Mouse (Mus musculus): ENCODE results near the gene Ptms. TPM values are rescaled to one million over a fixed set of nuclear protein-coding genes. Genes with fewer than 3 reads are reported as not detected.

Ptms gene
- 1,000 to 10,000 TPM; 1,603 to 1,633 TPM for total RNA-seq (2021)

DNA sequence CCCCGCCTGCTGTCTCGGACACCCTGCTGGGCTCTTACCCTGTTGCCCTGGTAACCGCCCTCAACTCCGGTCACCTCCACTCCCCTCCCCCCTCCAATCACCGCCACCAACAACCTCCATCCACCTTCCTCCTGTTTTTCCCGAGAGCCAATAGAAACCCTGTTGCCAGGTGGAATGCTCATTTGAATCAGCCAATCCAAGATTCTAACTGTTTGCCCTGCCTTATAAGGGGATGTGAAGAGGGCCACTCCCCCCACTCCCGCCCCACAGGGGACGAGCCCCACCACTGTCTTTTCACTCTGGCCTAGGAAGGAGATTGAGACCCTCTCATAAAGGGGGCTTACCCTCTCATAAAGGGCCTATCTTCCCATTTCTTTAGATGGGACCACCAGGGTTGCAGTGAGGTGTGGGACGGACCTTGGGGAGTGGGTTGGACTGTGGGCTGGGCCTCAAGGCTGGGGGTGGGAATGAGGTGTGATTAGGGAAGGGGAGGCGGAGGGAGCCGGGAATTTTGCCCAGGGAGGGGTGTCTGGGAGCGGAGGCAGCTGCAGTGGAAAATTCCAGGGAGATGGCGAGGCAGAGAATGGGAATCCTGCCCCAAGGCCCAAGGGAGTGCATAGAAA, at the start of gene Ptms:
Gene Ptms (minus strand): TSS at position 409 of the 623 bp plus-strand sequence.
- intact Hi-C loops (cut with DNase I) = no loop called here
- peak; percentile 98 for DNase-seq

DNA sequence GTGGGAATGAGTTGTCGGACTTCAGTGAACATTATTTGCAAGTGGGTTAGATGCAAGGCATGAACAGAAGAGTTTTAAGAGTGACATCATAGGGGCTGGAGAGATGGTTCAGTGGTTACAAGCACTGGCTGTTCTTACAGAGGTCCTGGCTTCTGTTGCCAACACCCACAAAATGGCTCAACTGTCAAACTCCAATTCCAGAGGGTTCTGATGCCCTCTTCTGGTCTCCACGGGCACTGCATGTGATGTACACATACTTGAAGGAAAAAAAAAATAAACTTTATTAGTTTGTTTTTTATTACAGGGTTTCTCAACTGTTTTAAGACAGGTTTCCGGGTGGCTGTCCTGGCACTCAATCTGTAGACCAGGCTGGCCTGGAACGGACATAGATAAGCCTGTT, 47.9 kb upstream of the Ptms start:
- intact Hi-C loops (cut with DNase I) = no loop called here
- DNase-seq = peak; percentile 53

GRCm38 (mm10) chr6:124966466-124967118, 46.7 kb upstream of the Ptms start:
- intact Hi-C loops (cut with DNase I) = no loop called here
- no peak for DNase-seq

DNA sequence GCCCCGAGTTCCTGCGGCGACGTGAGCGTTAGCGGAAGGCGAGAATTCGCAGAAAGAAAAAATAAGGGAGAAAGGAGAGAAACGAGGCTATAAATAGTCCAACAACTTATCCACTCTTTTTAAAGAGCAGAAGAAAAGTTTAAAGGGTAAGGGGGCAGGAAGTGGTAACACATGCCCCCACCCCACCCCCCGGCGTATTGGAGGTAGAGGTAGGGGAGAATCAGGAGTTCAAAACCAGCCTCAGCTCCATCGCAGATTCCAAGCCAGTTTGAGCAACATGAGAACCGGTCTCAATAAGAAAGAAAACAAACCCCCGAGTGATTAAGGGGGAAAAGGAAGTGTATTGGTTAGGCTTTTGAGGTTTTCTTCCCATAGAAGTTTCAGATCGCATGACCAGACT, 45.8 kb upstream of the Ptms start:
- intact Hi-C loops (cut with DNase I) = no loop called here
- peak; percentile 11 for DNase-seq

DNA sequence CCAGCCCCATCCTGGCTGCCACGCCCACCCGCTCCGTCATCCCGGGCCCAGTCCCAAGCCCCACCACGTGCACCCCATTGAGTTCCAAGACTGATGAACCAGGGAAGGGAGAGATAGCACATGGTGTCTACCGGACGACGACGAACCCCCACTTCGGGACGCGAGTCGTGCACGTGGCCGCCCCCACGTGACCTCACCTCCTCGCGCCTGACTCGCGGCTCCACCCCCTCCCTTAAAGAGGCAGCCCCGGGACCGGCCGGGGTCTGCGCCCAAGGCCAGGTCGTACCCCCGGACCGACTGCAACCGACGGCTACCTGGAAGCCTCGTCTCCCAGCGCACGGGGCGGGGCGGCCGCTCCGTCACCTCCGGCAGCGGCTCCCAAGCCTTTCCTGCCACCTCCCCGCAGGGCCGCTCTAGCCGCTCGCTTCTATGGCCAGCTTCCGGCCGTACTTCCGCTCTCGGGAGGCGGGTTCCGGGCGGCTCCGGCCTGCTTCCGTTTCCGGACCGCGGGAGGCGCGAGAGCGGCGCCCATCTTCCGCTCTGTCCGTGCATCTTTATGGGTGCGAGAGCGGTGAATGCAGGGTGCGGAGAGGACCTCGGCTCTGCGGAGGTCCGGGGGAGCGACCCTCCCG, 45.3 kb upstream of the Ptms start, which contains the start of gene Cops7a:
Gene Cops7a (minus strand): TSS at position 451 of the 632 bp plus-strand sequence.
- intact Hi-C loops (cut with DNase I) = no loop called here
- DNase-seq = peak; percentile 96

DNA sequence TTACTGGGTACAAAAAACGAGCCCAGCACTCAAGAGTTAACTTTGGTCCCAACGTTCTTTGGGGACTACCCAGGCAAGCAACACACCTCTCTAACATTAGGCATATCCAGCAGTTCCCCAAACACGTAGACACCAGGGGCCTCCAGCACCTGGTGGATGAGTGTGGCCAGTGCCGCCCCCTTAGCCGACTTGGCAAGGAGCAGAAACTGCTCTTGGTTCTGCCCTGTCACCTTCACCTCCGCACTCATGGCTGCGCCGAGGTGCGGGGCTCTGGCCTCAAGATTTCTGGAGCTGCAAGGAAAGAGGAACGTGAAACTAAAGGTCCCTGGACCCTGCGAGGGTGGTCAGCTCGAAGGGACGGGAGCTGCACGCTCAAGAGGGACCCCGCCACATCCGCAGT, 44.7 kb upstream of the Ptms start:
- intact Hi-C loops (cut with DNase I) = no loop called here
- DNase-seq = peak; percentile 7

DNA sequence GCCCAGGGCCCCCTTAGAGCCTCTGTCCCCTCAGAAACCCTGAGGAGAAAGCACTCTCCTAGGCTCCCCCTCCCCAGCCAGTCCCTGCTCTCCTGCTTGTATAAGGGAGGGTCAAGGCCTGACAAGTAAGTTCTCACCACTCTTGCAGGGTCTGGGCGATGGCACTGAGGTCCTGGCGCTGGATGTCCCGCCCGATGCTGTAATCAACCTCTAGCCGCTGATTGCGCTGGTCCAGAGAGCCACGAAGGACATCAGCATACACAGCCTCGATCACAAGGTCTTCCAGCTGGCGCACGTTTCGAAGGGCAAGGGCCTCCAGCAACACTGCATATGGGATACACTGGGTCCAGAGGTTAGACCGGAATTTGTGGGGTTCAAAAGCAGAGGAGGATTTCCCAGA, 41.1 kb upstream of the Ptms start:
- no peak for DNase-seq

DNA sequence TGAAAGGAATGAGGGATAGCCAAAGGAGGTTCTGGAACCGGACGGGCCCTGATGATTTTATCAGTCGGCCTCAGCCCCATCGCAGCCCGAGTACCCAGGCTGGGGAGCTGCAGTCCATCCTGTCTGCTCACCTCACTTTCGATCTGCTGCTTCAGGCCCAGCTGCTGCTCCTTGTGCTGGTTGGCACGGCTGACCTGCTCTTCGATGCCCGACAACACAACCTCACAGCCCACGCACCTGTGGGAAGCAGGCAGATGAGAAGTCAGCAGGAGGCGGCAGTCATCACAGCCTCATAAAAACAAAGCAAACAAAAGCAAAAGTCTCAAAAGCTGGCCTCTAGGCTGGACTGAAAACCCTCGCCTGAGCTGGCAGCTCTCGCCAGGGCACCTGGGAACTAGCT, 40.1 kb upstream of the Ptms start:
- intact Hi-C loops (cut with DNase I) = no loop called here
- DNase-seq = no peak

More for the DNA sequence above, 41.1 kb upstream of the Ptms start:
- intact Hi-C loops (cut with DNase I) = no loop called here

- intact Hi-C loops (cut with DNase I) = no loop called here
- no peak for DNase-seq
Observed at GRCm38 (mm10) chr6:124958127-124958526, 38.2 kb upstream of the Ptms start.

DNA sequence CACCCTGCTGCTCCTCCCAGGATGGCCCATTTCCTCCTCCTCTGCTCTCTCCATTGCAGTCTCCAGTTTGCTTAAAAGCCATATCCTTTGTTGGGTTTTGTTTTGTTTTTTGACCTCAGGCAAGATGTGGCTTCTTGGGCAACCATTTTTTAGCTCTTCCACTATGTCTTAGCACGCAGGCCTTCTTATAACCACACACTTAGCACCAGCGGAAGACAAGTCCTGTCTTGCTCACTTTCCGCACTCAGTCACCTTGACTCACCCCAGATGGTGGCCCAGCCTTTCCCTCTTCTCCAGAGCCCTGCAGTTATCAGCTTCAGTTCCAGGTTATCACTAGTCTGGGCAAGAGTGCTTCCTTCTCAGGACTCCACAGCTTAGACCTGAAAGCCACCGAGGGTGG, 35.3 kb upstream of the Ptms start:
- DNase-seq = no peak
- intact Hi-C loops (cut with DNase I) = no loop called here

GRCm38 (mm10) chr6:124953991-124954715, 34.2 kb upstream of the Ptms start:
- intact Hi-C loops (cut with DNase I) = no loop called here
- DNase-seq = no peak

GRCm38 (mm10) chr6:124943526-124943925, 23.6 kb upstream of the Ptms start:
- no peak for DNase-seq
- intact Hi-C loops (cut with DNase I) = no loop called here

DNA sequence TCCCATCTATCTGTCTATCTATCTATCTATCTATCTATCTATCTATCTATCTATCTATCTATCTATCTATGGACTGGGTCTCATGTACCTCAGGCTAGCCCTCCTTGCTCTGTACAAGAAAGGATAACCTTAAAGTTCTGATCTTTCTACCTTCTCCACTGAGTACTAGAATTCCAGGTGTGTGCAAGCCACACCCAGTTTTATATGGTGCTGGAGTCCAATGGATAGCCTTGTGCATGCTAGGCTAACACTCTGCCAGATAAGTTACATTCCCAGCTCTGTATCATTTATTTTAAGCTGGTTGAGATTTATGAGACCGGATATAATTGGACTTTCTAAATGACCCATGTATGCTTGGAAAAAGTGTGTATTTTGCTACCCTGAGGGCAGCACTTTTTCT, 21.8 kb upstream of the Ptms start:
- intact Hi-C loops (cut with DNase I) = no loop called here
- DNase-seq = no peak

GRCm38 (mm10) chr6:124938554-124938953, 18.7 kb upstream of the Ptms start:
- no peak for DNase-seq
- intact Hi-C loops (cut with DNase I) = no loop called here

GRCm38 (mm10) chr6:124937493-124937892, 17.6 kb upstream of the Ptms start:
- no peak for DNase-seq
- intact Hi-C loops (cut with DNase I) = no loop called here

GRCm38 (mm10) chr6:124936681-124937080, 16.8 kb upstream of the Ptms start:
- intact Hi-C loops (cut with DNase I) = no loop called here
- DNase-seq = no peak

- intact Hi-C loops (cut with DNase I) = loop anchor here (5.0 kb wide), 1 partner anchor 72 kb away; the partner anchor contains the start of gene Gpr162
- no peak for DNase-seq
Observed at GRCm38 (mm10) chr6:124934670-124935069, 14.8 kb upstream of the Ptms start.

DNA sequence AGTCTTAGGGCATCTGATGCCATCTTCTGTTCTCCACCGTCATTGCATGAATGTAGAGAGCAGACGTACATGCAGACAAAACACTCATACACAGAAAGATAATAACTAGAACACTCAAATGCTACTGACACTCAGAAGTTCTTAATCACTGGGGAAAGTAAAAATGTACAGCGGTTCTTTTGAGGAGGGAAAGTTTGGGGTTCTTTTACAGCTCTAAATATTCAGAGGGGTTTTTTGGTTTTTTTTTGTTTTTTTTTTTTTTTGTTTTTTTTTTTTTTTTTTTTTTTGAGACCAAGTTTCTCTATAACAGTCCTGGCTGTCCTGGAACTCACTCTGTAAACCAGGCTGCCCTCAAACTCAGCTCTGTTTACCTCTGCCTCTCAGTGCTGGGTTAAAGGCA, 13.2 kb upstream of the Ptms start:
- intact Hi-C loops (cut with DNase I) = loop anchor here (5.0 kb wide), 1 partner anchor 71 kb away; the partner anchor contains the start of gene Gpr162
- DNase-seq = no peak

- intact Hi-C loops (cut with DNase I) = loop anchor here (5.0 kb wide), 1 partner anchor 70 kb away; the partner anchor contains the start of gene Gpr162
- DNase-seq = peak; percentile 35
Observed at GRCm38 (mm10) chr6:124932314-124932695, 12.4 kb upstream of the Ptms start.

GRCm38 (mm10) chr6:124931525-124932313, 11.8 kb upstream of the Ptms start:
- intact Hi-C loops (cut with DNase I) = loop anchor here (5.0 kb wide), 1 partner anchor 69 kb away; the partner anchor contains the start of gene Gpr162
- DNase-seq = peak; percentile 40
